Mouse (Mus musculus): ENCODE data around the gene Eng. TPM values are rescaled to one million over a fixed set of nuclear protein-coding genes. Genes with fewer than 3 reads are reported as not detected.

The Eng gene
- polyA plus RNA-seq, 1 experiment from 2014 or later = 33.0 TPM

GRCm38 (mm10) chr2:32689420-32689819 is 43.0 kb downstream of the Eng start:
- no peak overlapping the region for H3K4me2 ChIP-seq (replicated peaks)
- no peaks in the 10 kb centered on the region for H3K9me3 ChIP-seq
- H3K36me3 ChIP-seq = peaks cover 31% of the 10 kb centered on the region
- no peak overlapping the region for H3K4me3 ChIP-seq
- H3K4me1 ChIP-seq = peaks cover 8% of the 10 kb centered on the region
- H3K27ac ChIP-seq = no peak overlapping the region
- no peak for ATAC-seq (ENCODE audit: low FRiP score, low read depth)
- 26% methylated on average over 5 of the region's 5 CpGs for WGBS
- H3K27me3 ChIP-seq (replicated peaks) = no peaks in the 10 kb centered on the region
- H3K9ac ChIP-seq = no peak overlapping the region

- Histone ChIP-seq H3K9ac (no peak overlapping the region), H3K27ac (no peak overlapping the region), H3K9me3 (no peaks in the 10 kb centered on the region), H3K4me3 (no peak overlapping the region), H3K27me3 (replicated peaks) (no peaks in the 10 kb centered on the region), H3K36me3 (peaks cover 15% of the 10 kb centered on the region), H3K4me2 (replicated peaks) (no peak overlapping the region), H3K4me1 (peaks cover 8% of the 10 kb centered on the region)
- no peak for ATAC-seq (ENCODE audit: low FRiP score, low read depth)
- WGBS = 89% methylated on average over 11 of the region's 11 CpGs
These were observed 44.6 kb downstream of the Eng start for GRCm38 (mm10) chr2:32691041-32691440.

GRCm38 (mm10) chr2:32692496-32692895 is 46.1 kb downstream of the Eng start:
- H3K4me3 ChIP-seq = no peak overlapping the region
- no peaks in the 10 kb centered on the region for H3K27me3 ChIP-seq (replicated peaks)
- H3K9me3 ChIP-seq = no peaks in the 10 kb centered on the region
- 95% methylated on average over 14 of the region's 14 CpGs for WGBS
- H3K9ac ChIP-seq = no peak overlapping the region
- H3K27ac ChIP-seq = no peak overlapping the region
- peak overlapping the region; percentile 88; the same call in 1 of the 2 replicates for H3K4me2 ChIP-seq (replicated peaks)
- ATAC-seq (ENCODE audit: low FRiP score, low read depth) = no peak
- peaks cover under 1% of the 10 kb centered on the region; the same call in 1 of the 2 replicates for H3K36me3 ChIP-seq
- H3K4me1 ChIP-seq = peaks cover 8% of the 10 kb centered on the region

- ATAC-seq (ENCODE audit: low FRiP score, low read depth) = no peak; the same call in 1 of the 2 replicates
- no peaks in the 10 kb centered on the region for H3K9me3 ChIP-seq
- peak overlapping the region; percentile 77 for H3K9ac ChIP-seq
- H3K4me2 ChIP-seq (replicated peaks) = peak overlapping the region; percentile 88
- 26% methylated on average over 7 of the region's 7 CpGs for WGBS
- H3K27me3 ChIP-seq (replicated peaks) = no peaks in the 10 kb centered on the region
- no peaks in the 10 kb centered on the region for H3K36me3 ChIP-seq
- peak overlapping the region; percentile 57 for H3K4me3 ChIP-seq
- no peak overlapping the region for H3K27ac ChIP-seq
- peaks cover 8% of the 10 kb centered on the region for H3K4me1 ChIP-seq
These were observed 46.9 kb downstream of the Eng start for GRCm38 (mm10) chr2:32693282-32693681.

GRCm38 (mm10) chr2:32693823-32694411 is 47.5 kb downstream of the Eng start:
- no peaks in the 10 kb centered on the region for H3K36me3 ChIP-seq
- no peaks in the 10 kb centered on the region for H3K9me3 ChIP-seq
- peak overlapping the region; percentile 88 for H3K4me2 ChIP-seq (replicated peaks)
- H3K4me3 ChIP-seq = peak overlapping the region; percentile 57
- peaks cover 8% of the 10 kb centered on the region for H3K4me1 ChIP-seq
- H3K27ac ChIP-seq = no peak overlapping the region
- peak; percentile 98 for ATAC-seq (ENCODE audit: low FRiP score, low read depth)
- H3K9ac ChIP-seq = peak overlapping the region; percentile 77
- under 1% methylated on average over 51 of the region's 51 CpGs for WGBS
- H3K27me3 ChIP-seq (replicated peaks) = no peaks in the 10 kb centered on the region

GRCm38 (mm10) chr2:32694691-32695090 is 48.3 kb downstream of the Eng start:
- H3K27me3 ChIP-seq (replicated peaks) = no peaks in the 10 kb centered on the region
- ATAC-seq (ENCODE audit: low FRiP score, low read depth) = no peak
- H3K4me3 ChIP-seq = no peak overlapping the region
- H3K9ac ChIP-seq = 0 out of 2 replicates have a peak overlapping the region, but pooled peaks have one; percentile 42
- H3K27ac ChIP-seq = no peak overlapping the region
- no peaks in the 10 kb centered on the region for H3K36me3 ChIP-seq
- 89% methylated on average over 12 of the region's 12 CpGs for WGBS
- no peaks in the 10 kb centered on the region for H3K9me3 ChIP-seq
- H3K4me1 ChIP-seq = peaks cover 8% of the 10 kb centered on the region
- peak overlapping the region; percentile 88 for H3K4me2 ChIP-seq (replicated peaks)

GRCm38 (mm10) chr2:32699680-32700079 is 53.3 kb downstream of the Eng start:
- H3K9me3 ChIP-seq = no peaks in the 10 kb centered on the region
- H3K36me3 ChIP-seq = peaks cover 22% of the 10 kb centered on the region
- H3K4me1 ChIP-seq = no peaks in the 10 kb centered on the region
- no peak overlapping the region for H3K4me2 ChIP-seq (replicated peaks)
- no peak for ATAC-seq (ENCODE audit: low FRiP score, low read depth)
- 86% methylated on average over 6 of the region's 6 CpGs for WGBS
- no peak overlapping the region for H3K4me3 ChIP-seq
- H3K27ac ChIP-seq = no peak overlapping the region
- no peaks in the 10 kb centered on the region for H3K27me3 ChIP-seq (replicated peaks)
- H3K9ac ChIP-seq = no peak overlapping the region

GRCm38 (mm10) chr2:32700966-32701743 is 54.8 kb downstream of the Eng start:
- no peak for ATAC-seq (ENCODE audit: low FRiP score, low read depth)
- 88% methylated on average over 14 of the region's 14 CpGs for WGBS

GRCm38 (mm10) chr2:32703046-32703445 is 56.7 kb downstream of the Eng start:
- 95% methylated on average over 8 of the region's 8 CpGs for WGBS
- ATAC-seq (ENCODE audit: low FRiP score, low read depth) = no peak
- H3K4me3 ChIP-seq = no peak overlapping the region
- no peaks in the 10 kb centered on the region for H3K4me1 ChIP-seq
- no peak overlapping the region for H3K9ac ChIP-seq
- H3K9me3 ChIP-seq = no peaks in the 10 kb centered on the region
- no peaks in the 10 kb centered on the region for H3K27me3 ChIP-seq (replicated peaks)
- no peak overlapping the region for H3K4me2 ChIP-seq (replicated peaks)
- no peak overlapping the region for H3K27ac ChIP-seq
- H3K36me3 ChIP-seq = peaks cover 54% of the 10 kb centered on the region

More at GRCm38 (mm10) chr2:32700966-32701743, 54.8 kb downstream of the Eng start:
- H3K27me3 ChIP-seq (replicated peaks) = no peaks in the 10 kb centered on the region
- peaks cover 36% of the 10 kb centered on the region for H3K36me3 ChIP-seq
- no peak overlapping the region for H3K9ac ChIP-seq
- H3K9me3 ChIP-seq = no peaks in the 10 kb centered on the region
- H3K4me3 ChIP-seq = no peak overlapping the region
- no peaks in the 10 kb centered on the region for H3K4me1 ChIP-seq
- no peak overlapping the region for H3K27ac ChIP-seq
- H3K4me2 ChIP-seq (replicated peaks) = no peak overlapping the region

GRCm38 (mm10) chr2:32704021-32704421 is 57.6 kb downstream of the Eng start, which contains the start of gene Fpgs:
TSS of gene Fpgs (minus strand) at chr2:32704145.
- Histone ChIP-seq H3K9me3 (no peaks in the 10 kb centered on the region), H3K4me1 (no peaks in the 10 kb centered on the region), H3K4me2 (replicated peaks) (no peak within 1 kb of the TSS), H3K9ac (no peak within 1 kb of the TSS), H3K36me3 (peaks cover 64% of the 10 kb centered on the region), H3K27me3 (replicated peaks) (no peaks in the 10 kb centered on the region), H3K4me3 (no peak within 1 kb of the TSS), H3K27ac (no peak within 1 kb of the TSS)
- 82% methylated on average over 2 of the region's 2 CpGs for WGBS
- no peak for ATAC-seq (ENCODE audit: low FRiP score, low read depth)

- ATAC-seq (ENCODE audit: low FRiP score, low read depth) = no peak
- Histone ChIP-seq H3K9ac (no peak overlapping the region), H3K27me3 (replicated peaks) (no peaks in the 10 kb centered on the region), H3K4me2 (replicated peaks) (no peak overlapping the region), H3K4me1 (no peaks in the 10 kb centered on the region), H3K9me3 (no peaks in the 10 kb centered on the region), H3K4me3 (no peak overlapping the region), H3K27ac (no peak overlapping the region), H3K36me3 (peaks cover 74% of the 10 kb centered on the region)
- 92% methylated on average over 7 of the region's 7 CpGs for WGBS
These were observed 58.6 kb downstream of the Eng start for GRCm38 (mm10) chr2:32705018-32705417.

GRCm38 (mm10) chr2:32706971-32707370 is 60.6 kb downstream of the Eng start:
- no peak overlapping the region for H3K4me3 ChIP-seq
- WGBS = 93% methylated on average over 6 of the region's 6 CpGs
- H3K36me3 ChIP-seq = peaks cover 82% of the 10 kb centered on the region
- peaks cover 11% of the 10 kb centered on the region for H3K4me1 ChIP-seq
- H3K4me2 ChIP-seq (replicated peaks) = no peak overlapping the region
- H3K9ac ChIP-seq = no peak overlapping the region
- H3K27ac ChIP-seq = no peak overlapping the region
- H3K27me3 ChIP-seq (replicated peaks) = no peaks in the 10 kb centered on the region
- ATAC-seq (ENCODE audit: low FRiP score, low read depth) = no peak
- no peaks in the 10 kb centered on the region for H3K9me3 ChIP-seq

Data from neural tube, embryonic 12.5 days (tissue).